Mouse (Mus musculus): ENCODE data around the gene Tpsb2.

The Tpsb2 gene

GRCm38 (mm10) chr17:25406011-25406441, 39.9 kb downstream of the Tpsb2 start:
- DNase-seq (ENCODE audit: low spot score in 2 of 2) = peak; percentile 53 to 58

- no peak for DNase-seq (ENCODE audit: low spot score in 2 of 2)
Observed at GRCm38 (mm10) chr17:25407352-25407751, 41.2 kb downstream of the Tpsb2 start.

DNA sequence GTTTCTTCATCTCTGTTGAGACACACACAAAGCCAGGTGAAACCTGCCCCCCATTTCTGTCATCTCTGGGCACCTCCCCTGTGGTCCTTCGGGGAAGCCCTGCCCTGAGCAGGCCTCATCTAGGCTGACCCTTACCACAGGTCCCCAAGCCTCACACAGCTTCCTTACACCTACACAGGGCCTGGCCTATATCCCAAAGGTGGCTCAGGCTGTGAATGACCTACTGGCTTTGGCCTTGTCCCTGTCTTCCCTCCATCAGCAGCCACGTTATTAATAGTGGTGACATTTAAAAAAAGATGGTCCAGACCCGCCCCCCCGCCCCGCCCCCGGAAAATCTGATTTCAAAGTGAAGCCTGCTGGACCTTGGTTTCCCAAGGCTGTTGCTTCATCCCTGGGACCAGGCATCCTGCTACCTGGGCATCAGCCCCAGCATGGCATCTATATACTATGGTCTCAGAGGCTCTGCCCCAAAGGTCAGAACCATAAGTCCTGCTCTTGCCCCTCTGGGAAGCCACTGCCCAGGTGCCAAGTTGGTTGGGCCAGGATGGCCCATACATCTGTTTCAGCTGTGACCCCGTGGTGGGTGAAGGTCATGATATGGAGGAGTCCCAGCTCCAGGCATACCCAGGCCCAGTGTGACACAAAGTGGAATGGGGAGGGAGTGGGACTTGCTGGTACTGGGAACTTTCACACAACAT, 42.3 kb downstream of the Tpsb2 start:
- DNase-seq (ENCODE audit: low spot score in 2 of 2) = no peak

DNA sequence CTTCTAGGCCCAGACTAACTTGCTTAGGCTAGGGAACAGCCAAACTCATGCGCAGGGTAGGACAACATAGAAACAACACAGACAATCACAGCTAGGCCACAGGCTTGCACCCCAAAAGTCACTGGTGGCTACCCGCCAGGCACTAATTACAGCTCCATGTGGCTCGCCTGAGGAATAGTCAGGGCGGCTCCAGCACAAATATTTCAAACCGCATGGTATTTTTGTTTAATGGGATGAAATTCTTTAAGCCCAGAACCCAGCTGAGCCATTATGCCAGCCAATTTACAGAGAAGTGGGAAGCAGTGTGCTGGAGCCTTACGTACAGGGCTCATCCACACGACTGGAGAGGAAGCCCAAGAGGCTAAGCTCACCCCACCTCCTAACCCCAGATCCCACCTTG, 43.5 kb downstream of the Tpsb2 start:
- DNase-seq (ENCODE audit: low spot score in 2 of 2) = no peak

- no peak for DNase-seq (ENCODE audit: low spot score in 2 of 2)
Observed at GRCm38 (mm10) chr17:25410180-25410579, 44.1 kb downstream of the Tpsb2 start.

DNA sequence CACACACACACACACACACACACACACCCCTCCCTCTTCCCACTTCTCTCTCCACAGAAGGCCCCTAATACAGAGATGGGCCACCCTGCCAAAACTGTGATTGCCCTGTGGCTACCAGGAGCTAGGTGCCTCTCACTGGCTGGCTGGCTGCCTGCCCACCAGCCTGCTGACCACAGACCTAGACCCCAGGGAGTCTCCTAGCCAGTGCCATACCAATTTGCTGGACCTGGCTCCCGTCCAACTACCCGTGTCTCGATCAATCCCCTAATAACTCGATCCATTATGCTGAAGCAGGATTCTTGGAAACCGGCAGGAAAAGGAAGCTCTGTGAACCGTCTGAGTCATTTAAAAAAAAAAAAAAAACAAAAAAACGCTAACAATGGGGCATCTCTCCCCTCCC, 44.7 kb downstream of the Tpsb2 start:
- no peak for DNase-seq (ENCODE audit: low spot score in 2 of 2)

- no peak for DNase-seq (ENCODE audit: low spot score in 2 of 2)
Observed at GRCm38 (mm10) chr17:25411251-25411650, 45.1 kb downstream of the Tpsb2 start.

GRCm38 (mm10) chr17:25414209-25414608, 48.1 kb downstream of the Tpsb2 start:
- DNase-seq (ENCODE audit: low spot score in 2 of 2) = no peak

- DNase-seq (ENCODE audit: low spot score in 2 of 2) = no peak
Observed at GRCm38 (mm10) chr17:25414917-25415316, 48.8 kb downstream of the Tpsb2 start.

DNA sequence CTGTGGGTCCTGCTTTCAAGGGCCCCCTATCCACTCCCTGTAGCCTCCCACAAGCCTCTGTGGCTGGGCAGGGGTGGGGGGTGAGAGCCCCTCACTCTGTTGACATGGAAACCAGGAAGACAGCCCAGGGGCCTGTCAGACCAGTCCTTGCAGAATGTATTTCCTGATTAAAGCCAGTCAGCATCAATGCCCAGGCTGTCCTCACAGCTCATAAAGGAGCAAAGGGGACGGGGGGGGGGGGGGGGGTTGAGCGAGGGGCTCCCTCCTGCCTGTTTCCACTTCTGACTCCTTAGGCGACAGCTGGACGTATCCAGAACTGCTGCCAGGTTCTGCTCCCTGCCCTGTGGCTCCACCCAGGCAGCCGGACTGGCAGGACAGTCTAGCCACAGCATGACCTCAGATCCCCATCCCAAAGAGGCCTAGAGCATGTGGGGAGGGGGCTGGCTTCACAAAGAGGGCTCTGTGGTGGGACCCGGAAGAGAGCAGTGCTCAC, 49.4 kb downstream of the Tpsb2 start:
- no peak for DNase-seq (ENCODE audit: low spot score in 2 of 2)

GRCm38 (mm10) chr17:25416219-25416618, 50.1 kb downstream of the Tpsb2 start:
- no peak for DNase-seq (ENCODE audit: low spot score in 2 of 2)

DNA sequence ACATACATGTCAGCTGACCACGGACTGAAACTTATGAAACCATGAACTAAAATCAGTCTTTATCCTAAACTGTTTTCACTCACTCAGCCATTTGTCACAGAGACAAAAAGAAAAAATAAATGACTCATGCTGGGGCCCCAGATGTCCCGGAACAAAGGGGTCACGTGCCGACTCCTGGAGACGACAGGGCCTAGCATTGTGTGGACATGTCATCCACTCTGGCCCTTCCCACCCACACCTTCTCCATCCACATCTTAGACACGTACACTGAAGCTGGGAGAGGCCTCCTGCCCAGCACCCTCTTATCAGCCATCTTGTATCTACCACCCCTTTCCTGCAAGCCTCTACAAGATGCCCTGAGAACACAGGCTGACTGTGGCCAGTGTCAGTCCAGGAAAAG, 51.9 kb downstream of the Tpsb2 start:
- DNase-seq (ENCODE audit: low spot score in 2 of 2) = no peak
